Comparison of ENCODE assay signal across 16 mouse cellular contexts in the genomic region with DNA sequence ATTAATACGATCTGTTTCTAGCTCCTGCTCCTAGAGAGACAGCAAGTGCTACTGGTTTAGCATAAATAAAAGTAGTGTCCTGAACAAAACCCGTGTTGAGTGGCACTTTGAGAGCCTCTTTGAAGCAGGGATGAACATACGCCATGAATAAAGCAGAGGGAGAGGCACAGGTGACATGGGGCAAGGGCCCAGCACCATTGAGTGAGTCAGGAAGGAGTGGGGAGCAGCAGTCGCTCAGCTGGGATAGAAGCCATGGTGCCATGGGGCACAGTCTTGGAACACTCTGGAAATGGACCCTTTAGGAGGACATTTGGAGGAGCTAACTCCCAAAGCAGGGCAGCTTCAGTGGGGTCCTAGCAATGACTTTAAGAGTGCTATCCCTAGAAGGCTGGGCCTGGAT.
DNase-seq lines count a peak whose midpoint lies in the region; ATAC-seq and TF ChIP-seq lines count a peak whose summit lies in the region.
"Had no signal": no experiment of that assay in that cellular context is flagged by ENCODE, and none has a peak within 500 bp of the region (broad histone marks: within the 10 kb centered on the region; RNA-seq: fewer than 3 reads in every experiment).

No protein-coding gene starts in this region.

- H3K4me1 ChIP-seq in embryonic facial prominence, embryonic 10.5 days, result peaks cover 36% of the 10 kb centered on the region
- 0 out of 2 replicates have a peak, but pooled peaks cover 3% of the 10 kb centered on the region for H3K4me1 ChIP-seq in embryonic facial prominence, embryonic 11.5 days (ENCODE audit: control insufficient read depth, insufficient read depth, low read length)
- H3K4me1 ChIP-seq in hindbrain, embryonic 13.5 days (replicated peaks), result peaks cover 44% of the 10 kb centered on the region
- H3K4me1 ChIP-seq in midbrain, embryonic 13.5 days (replicated peaks), result peaks cover 45% of the 10 kb centered on the region
- no peaks in the 10 kb centered on the region for H3K4me1 ChIP-seq in heart, adult 2 months (ENCODE audit: control insufficient read depth, insufficient read depth, low read length)
- H3K4me1 ChIP-seq: liver, embryonic 15.5 days had no signal

- no peak for TF ChIP-seq EP300 in heart, adult 2 months (IDR thresholded peaks at IDR 0.05; ENCODE audit: insufficient read depth, low read depth, low read length)

- 0 out of 2 replicates have a peak, but pooled peaks have one; percentile 42 for ATAC-seq in embryonic facial prominence, embryonic 11.5 days (replicated peaks; ENCODE audit: insufficient number of reproducible peaks, low FRiP score, low TSS enrichment, low read depth)
- no peak for ATAC-seq in hindbrain, embryonic 13.5 days (ENCODE audit: low FRiP score)
- ATAC-seq in midbrain, embryonic 13.5 days, result peak; percentile 64; the same call in 1 of the 2 replicates
- ATAC-seq: intestine, embryonic 16.5 days had no signal

- no peaks in the 10 kb centered on the region for H3K79me2 ChIP-seq in heart, adult 2 months (replicated peaks; ENCODE audit: control insufficient read depth, insufficient read depth, low read length)

- intact Hi-C loops in heart, adult 2 months (cut with DNase I), result no loop called here

- TF ChIP-seq CTCF in heart, adult 2 months (IDR thresholded peaks at IDR 0.05), result no peak

- no peak overlapping the region for H3K9ac ChIP-seq in embryonic facial prominence, embryonic 11.5 days (replicated peaks; ENCODE audit: low read length)
- no peak overlapping the region for H3K9ac ChIP-seq in hindbrain, embryonic 13.5 days
- H3K9ac ChIP-seq in midbrain, embryonic 13.5 days (replicated peaks), result no peak overlapping the region
- H3K9ac ChIP-seq in heart, adult 2 months (ENCODE audit: low read depth, low read length), result no peak overlapping the region
- H3K9ac ChIP-seq: embryonic facial prominence, embryonic 15.5 days; liver, embryonic 15.5 days had no signal

- no peaks in the 10 kb centered on the region for H3K27me3 ChIP-seq in embryonic facial prominence, embryonic 10.5 days (replicated peaks; ENCODE audit: low read depth, poor library complexity, severe bottlenecking)
- H3K27me3 ChIP-seq in embryonic facial prominence, embryonic 11.5 days (ENCODE audit: control insufficient read depth, insufficient read depth, low read length), result no peaks in the 10 kb centered on the region
- no peaks in the 10 kb centered on the region for H3K27me3 ChIP-seq in hindbrain, embryonic 13.5 days
- H3K27me3 ChIP-seq in midbrain, embryonic 13.5 days, result no peaks in the 10 kb centered on the region
- H3K27me3 ChIP-seq in heart, adult 2 months (ENCODE audit: control insufficient read depth, insufficient read depth, low read length), result no peaks in the 10 kb centered on the region
- H3K27me3 ChIP-seq: embryonic facial prominence, embryonic 15.5 days; liver, embryonic 15.5 days had no signal

- TF ChIP-seq POLR2A in heart, adult 2 months (IDR thresholded peaks at IDR 0.05; ENCODE audit: insufficient read depth, low read depth, low read length), result no peak

- no peaks in the 10 kb centered on the region for H3K9me3 ChIP-seq in embryonic facial prominence, embryonic 10.5 days
- H3K9me3 ChIP-seq in embryonic facial prominence, embryonic 11.5 days (replicated peaks; ENCODE audit: control insufficient read depth, low read length), result no peaks in the 10 kb centered on the region
- no peaks in the 10 kb centered on the region for H3K9me3 ChIP-seq in hindbrain, embryonic 13.5 days
- no peaks in the 10 kb centered on the region for H3K9me3 ChIP-seq in midbrain, embryonic 13.5 days
- H3K9me3 ChIP-seq: embryonic facial prominence, embryonic 15.5 days; liver, embryonic 15.5 days had no signal

- peak overlapping the region; percentile 75 for H3K27ac ChIP-seq in embryonic facial prominence, embryonic 10.5 days (replicated peaks)
- no peak overlapping the region for H3K27ac ChIP-seq in embryonic facial prominence, embryonic 11.5 days (replicated peaks; ENCODE audit: low read depth, low read length)
- peak overlapping the region; percentile 83 for H3K27ac ChIP-seq in hindbrain, embryonic 13.5 days
- H3K27ac ChIP-seq in midbrain, embryonic 13.5 days, result peak overlapping the region; percentile 78
- no peak overlapping the region for H3K27ac ChIP-seq in heart, adult 2 months
- H3K27ac ChIP-seq: embryonic facial prominence, embryonic 15.5 days; liver, embryonic 15.5 days had no signal

- no peak for DNase-seq in embryonic facial prominence, embryonic 10.5 days (ENCODE audit: low spot score)
- DNase-seq in embryonic facial prominence, embryonic 11.5 days (ENCODE audit: low spot score), result no peak
- no peak for DNase-seq in spleen, adult 18-20 months
- no peak for DNase-seq in layer of hippocampus, postnatal 14 days (ENCODE audit: low spot score in 2 of 2)
- DNase-seq in adrenal gland, postnatal 25 days, result no peak
- no peak for DNase-seq in heart, adult 2 months
- DNase-seq: adrenal gland, adult 8-10 months; cerebellum, adult 9-11 months; heart, postnatal 36 days; kidney, postnatal 4 days; retina, postnatal 1 day had no signal

- no peak overlapping the region for H3K4me2 ChIP-seq in embryonic facial prominence, embryonic 11.5 days (ENCODE audit: low read depth, low read length)
- no peak overlapping the region for H3K4me2 ChIP-seq in hindbrain, embryonic 13.5 days
- no peak overlapping the region for H3K4me2 ChIP-seq in midbrain, embryonic 13.5 days (replicated peaks)
- H3K4me2 ChIP-seq: embryonic facial prominence, embryonic 15.5 days; liver, embryonic 15.5 days had no signal

- no peaks in the 10 kb centered on the region for H3K36me3 ChIP-seq in embryonic facial prominence, embryonic 10.5 days (replicated peaks)
- H3K36me3 ChIP-seq in embryonic facial prominence, embryonic 11.5 days (replicated peaks; ENCODE audit: control insufficient read depth, insufficient read depth, low read depth, low read length), result no peaks in the 10 kb centered on the region
- H3K36me3 ChIP-seq in hindbrain, embryonic 13.5 days, result no peaks in the 10 kb centered on the region
- no peaks in the 10 kb centered on the region for H3K36me3 ChIP-seq in midbrain, embryonic 13.5 days
- H3K36me3 ChIP-seq in heart, adult 2 months (ENCODE audit: control insufficient read depth, insufficient read depth, low read length), result no peaks in the 10 kb centered on the region
- H3K36me3 ChIP-seq: embryonic facial prominence, embryonic 15.5 days; liver, embryonic 15.5 days had no signal

- no peak overlapping the region for H3K4me3 ChIP-seq in embryonic facial prominence, embryonic 10.5 days
- H3K4me3 ChIP-seq in embryonic facial prominence, embryonic 11.5 days (ENCODE audit: low read depth, low read length), result no peak overlapping the region
- H3K4me3 ChIP-seq in hindbrain, embryonic 13.5 days, result no peak overlapping the region
- H3K4me3 ChIP-seq in midbrain, embryonic 13.5 days (replicated peaks), result no peak overlapping the region
- H3K4me3 ChIP-seq in heart, adult 2 months, result no peak overlapping the region
- H3K4me3 ChIP-seq: embryonic facial prominence, embryonic 15.5 days; liver, embryonic 15.5 days had no signal

- 65% methylated on average over 4 of the region's 4 CpGs for WGBS in embryonic facial prominence, embryonic 10.5 days
- 63% methylated on average over 4 of the region's 4 CpGs for WGBS in embryonic facial prominence, embryonic 11.5 days
- WGBS in hindbrain, embryonic 13.5 days, result 51% methylated on average over 4 of the region's 4 CpGs
- 26% methylated on average over 4 of the region's 4 CpGs for WGBS in midbrain, embryonic 13.5 days
- WGBS in heart, adult 2 months, result 86% methylated on average over 4 of the region's 4 CpGs

Comparison
In these comparisons a context has a peak if more than half of its experiments do, and no peak if none do; other contexts are left out.
1. H3K27ac ChIP-seq: peak in embryonic facial prominence, embryonic 10.5 days (single experiment), hindbrain, embryonic 13.5 days (single experiment) and midbrain, embryonic 13.5 days (single experiment); none in embryonic facial prominence, embryonic 11.5 days (single experiment) and heart, adult 2 months (single experiment).